Mouse (Mus musculus) stomach, postnatal 0 days (tissue): ENCODE data around the gene Ttc30a1.

Experiments
- CTCF ChIP-seq: IDR thresholded peaks from 2 replicates; pipeline ENCODE4 v1.5.1; 2016; ENCODE audit warnings: antibody characterized with exemption, low read depth, mild to moderate bottlenecking, moderate library complexity
- EP300 ChIP-seq: optimal IDR thresholded peaks from 2 replicates; pipeline ENCODE3; 2016; ENCODE audit warnings: antibody characterized with exemption

DNA sequence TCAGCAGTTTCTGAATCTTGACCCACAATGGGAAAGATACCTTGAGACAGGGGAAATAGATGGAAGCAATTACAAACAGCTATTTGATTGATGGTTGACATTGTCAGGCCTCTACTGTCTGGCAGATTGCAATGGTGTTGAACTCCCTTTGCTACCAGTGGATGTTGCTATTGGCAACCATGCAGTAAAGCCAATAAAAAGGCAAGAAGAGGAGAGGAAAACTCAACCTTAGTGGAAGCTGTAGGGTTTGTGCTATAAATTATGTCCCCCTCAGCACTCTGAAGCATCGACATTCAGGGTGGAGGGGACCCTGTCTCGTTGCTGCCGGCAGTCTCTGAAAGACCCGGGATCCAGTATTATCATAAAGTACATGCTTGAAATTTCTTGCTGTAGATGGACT is 6.6 kb upstream of the Ttc30a1 start:
- TF ChIP-seq EP300, result no peak
- no peak for TF ChIP-seq CTCF
